Mouse (Mus musculus): ENCODE data around the gene Usp12. TPM values are rescaled to one million over a fixed set of nuclear protein-coding genes. Genes with fewer than 3 reads are reported as not detected.
"Not testable (repeated sequence)": the region's sequence is repeated elsewhere in the genome, so short reads cannot be mapped to it uniquely, and the experiment has no call there.

The Usp12 gene
- polyA plus RNA-seq, 1 experiment from 2014 or later = 17.2 TPM

DNA sequence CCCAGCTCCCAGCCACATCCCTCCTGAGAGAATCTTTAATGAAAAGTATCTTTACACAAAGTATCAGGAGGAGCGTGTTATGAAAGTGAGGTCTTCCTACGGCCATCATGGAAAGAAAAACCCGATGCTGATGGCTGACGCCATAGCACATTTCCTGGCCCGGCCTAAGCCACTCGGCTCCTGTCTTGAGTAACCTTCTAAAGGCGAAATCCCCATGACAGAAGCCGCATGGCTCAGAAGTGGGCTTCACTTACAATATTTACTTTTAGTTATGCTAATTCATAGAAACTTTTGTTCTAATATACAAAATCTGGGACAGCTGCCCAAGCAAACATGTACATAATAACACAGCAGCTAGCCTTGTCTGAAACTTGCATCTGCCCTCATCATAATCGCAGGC lies 59.8 kb downstream of the Usp12 start:
- ATAC-seq (ENCODE audit: low read depth) = peak; percentile 59
- H3K9me3 ChIP-seq (ENCODE audit: control insufficient read depth, low read length); H3K4me3 ChIP-seq (ENCODE audit: low read length); H3K4me2 ChIP-seq (ENCODE audit: low read depth, low read length); H3K9ac ChIP-seq (ENCODE audit: low read length); H3K27me3 ChIP-seq (ENCODE audit: control insufficient read depth, insufficient read depth, low read depth, low read length); H3K27ac ChIP-seq (ENCODE audit: low read length); H3K4me1 ChIP-seq (replicated peaks; ENCODE audit: control insufficient read depth, insufficient read depth, low read length): not testable (repeated sequence)
- 79% methylated on average over 1 of the region's 9 CpGs for WGBS
- peaks cover 33% of the 10 kb centered on the region for H3K36me3 ChIP-seq (ENCODE audit: control insufficient read depth, insufficient read depth, low read length)

DNA sequence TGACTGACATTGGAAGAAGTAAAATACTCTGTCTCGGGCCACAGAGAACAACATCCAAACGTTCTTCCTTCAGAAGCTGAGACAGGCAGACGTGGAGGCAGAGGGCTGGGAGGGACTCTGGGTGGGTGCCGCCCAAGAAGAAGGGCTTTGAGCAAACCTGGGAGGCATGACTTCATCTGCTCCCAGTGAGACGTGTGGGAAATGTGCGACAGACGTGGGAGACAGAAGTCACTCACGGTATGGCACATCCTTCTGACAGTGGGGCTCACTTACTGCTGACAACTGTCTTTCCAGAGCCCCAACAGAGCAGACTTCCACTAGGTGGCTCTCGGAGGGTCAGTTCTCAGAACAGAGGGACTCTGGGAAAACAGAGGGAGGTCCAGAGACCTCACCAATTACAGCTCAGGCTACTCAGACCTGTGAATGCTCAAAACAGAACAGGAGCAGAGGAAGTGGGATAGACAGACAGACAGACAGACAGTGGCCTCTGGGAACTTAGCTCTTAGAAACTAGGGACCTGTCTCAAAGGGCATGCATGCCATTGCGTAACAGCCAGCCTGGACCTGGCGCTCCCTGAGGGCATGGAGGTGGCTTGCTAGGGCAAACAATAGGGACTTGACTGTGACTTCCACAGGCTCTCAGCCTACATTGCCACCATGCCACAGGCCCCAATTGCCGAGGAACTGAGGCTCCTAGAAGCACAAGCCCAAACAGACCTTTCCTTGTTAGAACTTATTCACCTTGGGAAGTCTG lies 60.7 kb downstream of the Usp12 start:
- Histone ChIP-seq H3K9ac (ENCODE audit: low read length) (no peak overlapping the region), H3K36me3 (ENCODE audit: control insufficient read depth, insufficient read depth, low read length) (peaks cover 23% of the 10 kb centered on the region), H3K4me3 (ENCODE audit: low read length) (no peak overlapping the region), H3K4me1 (replicated peaks; ENCODE audit: control insufficient read depth, insufficient read depth, low read length) (peaks cover 3% of the 10 kb centered on the region; the same call in 1 of the 2 replicates), H3K27me3 (ENCODE audit: control insufficient read depth, insufficient read depth, low read depth, low read length) (no peaks in the 10 kb centered on the region), H3K4me2 (ENCODE audit: low read depth, low read length) (no peak overlapping the region), H3K27ac (ENCODE audit: low read length) (no peak overlapping the region), H3K9me3 (ENCODE audit: control insufficient read depth, low read length) (no peaks in the 10 kb centered on the region)
- 64% methylated on average over 12 of the region's 12 CpGs for WGBS
- ATAC-seq (ENCODE audit: low read depth) = 0 out of 2 replicates have a peak, but pooled peaks have one; percentile 24

DNA sequence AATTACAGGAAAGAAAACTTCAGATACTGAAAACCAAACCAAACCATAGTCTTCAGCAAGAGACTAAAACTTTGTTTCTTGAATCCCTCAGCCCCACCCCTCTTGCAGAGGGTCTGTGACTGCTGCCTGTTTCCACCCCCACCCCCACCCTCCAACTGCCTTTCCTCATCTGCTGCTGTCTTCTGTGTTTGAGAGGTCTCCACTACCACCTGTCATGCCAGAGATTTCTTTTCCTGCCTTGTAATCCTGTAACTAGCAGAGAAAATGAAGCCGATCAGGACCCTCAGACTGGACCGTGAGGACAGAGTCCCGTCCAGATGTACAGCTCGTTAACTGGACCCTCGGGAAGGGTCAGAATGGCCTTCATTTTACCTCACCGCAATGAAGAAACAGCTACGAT lies 61.4 kb downstream of the Usp12 start:
- Histone ChIP-seq H3K4me2 (ENCODE audit: low read depth, low read length) (no peak overlapping the region), H3K9ac (ENCODE audit: low read length) (no peak overlapping the region), H3K27ac (ENCODE audit: low read length) (no peak overlapping the region), H3K27me3 (ENCODE audit: control insufficient read depth, insufficient read depth, low read depth, low read length) (no peaks in the 10 kb centered on the region), H3K4me1 (replicated peaks; ENCODE audit: control insufficient read depth, insufficient read depth, low read length) (peaks cover 3% of the 10 kb centered on the region; the same call in 1 of the 2 replicates), H3K4me3 (ENCODE audit: low read length) (no peak overlapping the region), H3K9me3 (ENCODE audit: control insufficient read depth, low read length) (no peaks in the 10 kb centered on the region), H3K36me3 (ENCODE audit: control insufficient read depth, insufficient read depth, low read length) (peaks cover 23% of the 10 kb centered on the region)
- 88% methylated on average over 7 of the region's 7 CpGs for WGBS
- ATAC-seq (ENCODE audit: low read depth) = no peak

DNA sequence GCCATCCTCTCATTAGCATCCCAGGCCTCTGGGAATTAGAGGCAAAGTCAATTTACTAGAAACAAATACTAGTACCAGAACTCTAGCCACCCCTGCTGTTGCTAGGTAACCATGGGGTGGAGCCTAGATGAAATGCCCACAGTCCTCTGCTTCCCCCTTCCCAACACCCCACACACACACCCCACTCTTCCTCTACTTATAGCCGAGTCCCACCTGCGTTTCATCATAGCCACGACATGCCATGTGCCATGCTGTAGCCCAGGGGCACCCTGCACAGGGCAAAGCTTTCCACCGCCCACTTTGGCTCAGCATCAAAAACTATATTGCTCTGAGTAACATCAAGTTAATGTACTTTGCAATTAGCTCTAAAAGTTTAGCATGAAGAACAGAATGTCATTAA lies 67.8 kb downstream of the Usp12 start:
- 90% methylated on average over 4 of the region's 4 CpGs for WGBS

DNA sequence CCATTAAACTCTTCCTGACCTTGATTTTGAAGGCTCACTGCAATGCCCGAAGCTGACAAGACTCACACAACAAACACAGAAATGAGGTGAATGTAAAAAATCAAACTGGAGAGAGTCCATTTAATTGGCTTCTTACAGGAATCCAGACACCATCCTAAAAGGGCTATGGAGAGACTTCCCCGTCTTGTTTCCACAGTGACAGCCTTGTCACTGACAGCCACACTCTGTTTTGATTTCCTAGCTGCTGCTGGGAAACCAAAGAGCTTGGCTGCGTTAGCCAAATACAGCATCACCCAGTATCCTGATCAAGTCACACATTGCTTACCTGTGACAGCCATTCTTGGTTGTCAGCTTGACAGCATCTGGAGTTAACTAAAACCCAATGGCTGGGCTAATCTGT lies 69.8 kb downstream of the Usp12 start:
- ATAC-seq (ENCODE audit: low read depth) = no peak
- WGBS = 26% methylated on average over 3 of the region's 3 CpGs
- Histone ChIP-seq H3K9ac (ENCODE audit: low read length) (no peak overlapping the region), H3K4me2 (ENCODE audit: low read depth, low read length) (no peak overlapping the region), H3K4me1 (replicated peaks; ENCODE audit: control insufficient read depth, insufficient read depth, low read length) (no peaks in the 10 kb centered on the region), H3K4me3 (ENCODE audit: low read length) (no peak overlapping the region), H3K27me3 (ENCODE audit: control insufficient read depth, insufficient read depth, low read depth, low read length) (no peaks in the 10 kb centered on the region), H3K27ac (ENCODE audit: low read length) (no peak overlapping the region), H3K36me3 (ENCODE audit: control insufficient read depth, insufficient read depth, low read length) (no peaks in the 10 kb centered on the region), H3K9me3 (ENCODE audit: control insufficient read depth, low read length) (no peaks in the 10 kb centered on the region)

More for the DNA sequence above, 67.8 kb downstream of the Usp12 start:
- no peaks in the 10 kb centered on the region for H3K4me1 ChIP-seq (replicated peaks; ENCODE audit: control insufficient read depth, insufficient read depth, low read length)
- H3K9ac ChIP-seq (ENCODE audit: low read length) = no peak overlapping the region
- ATAC-seq (ENCODE audit: low read depth) = no peak
- no peaks in the 10 kb centered on the region for H3K9me3 ChIP-seq (ENCODE audit: control insufficient read depth, low read length)
- no peak overlapping the region for H3K27ac ChIP-seq (ENCODE audit: low read length)
- H3K36me3 ChIP-seq (ENCODE audit: control insufficient read depth, insufficient read depth, low read length) = no peaks in the 10 kb centered on the region
- H3K4me3 ChIP-seq (ENCODE audit: low read length) = no peak overlapping the region
- H3K4me2 ChIP-seq (ENCODE audit: low read depth, low read length) = no peak overlapping the region
- H3K27me3 ChIP-seq (ENCODE audit: control insufficient read depth, insufficient read depth, low read depth, low read length) = no peaks in the 10 kb centered on the region

DNA sequence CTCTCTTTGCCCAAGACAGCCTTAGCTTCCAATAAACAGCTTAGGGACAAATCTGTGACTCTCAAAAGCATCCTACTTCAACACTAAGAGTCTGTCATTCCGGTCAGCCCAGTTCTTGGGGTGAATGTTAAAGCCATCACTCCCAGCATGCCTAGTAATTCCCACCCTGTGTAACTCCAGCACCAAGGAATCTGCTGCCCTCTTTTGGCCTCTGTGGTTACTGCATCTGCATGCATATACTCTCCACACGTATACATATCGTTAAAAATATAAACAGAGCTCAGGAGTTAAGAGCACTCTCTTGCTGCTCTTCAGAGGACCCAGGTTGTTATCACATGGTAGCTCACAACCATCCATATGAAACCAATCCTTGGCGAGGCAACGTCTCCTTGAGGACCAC lies 71.4 kb downstream of the Usp12 start:
- Histone ChIP-seq H3K4me3 (ENCODE audit: low read length) (no peak overlapping the region), H3K36me3 (ENCODE audit: control insufficient read depth, insufficient read depth, low read length) (no peaks in the 10 kb centered on the region), H3K27ac (ENCODE audit: low read length) (no peak overlapping the region), H3K4me2 (ENCODE audit: low read depth, low read length) (no peak overlapping the region), H3K9ac (ENCODE audit: low read length) (no peak overlapping the region), H3K9me3 (ENCODE audit: control insufficient read depth, low read length) (0 out of 2 replicates have a peak, but pooled peaks cover 2% of the 10 kb centered on the region), H3K4me1 (replicated peaks; ENCODE audit: control insufficient read depth, insufficient read depth, low read length) (no peaks in the 10 kb centered on the region), H3K27me3 (ENCODE audit: control insufficient read depth, insufficient read depth, low read depth, low read length) (no peaks in the 10 kb centered on the region)
- 88% methylated on average over 5 of the region's 5 CpGs for WGBS
- ATAC-seq (ENCODE audit: low read depth) = no peak

DNA sequence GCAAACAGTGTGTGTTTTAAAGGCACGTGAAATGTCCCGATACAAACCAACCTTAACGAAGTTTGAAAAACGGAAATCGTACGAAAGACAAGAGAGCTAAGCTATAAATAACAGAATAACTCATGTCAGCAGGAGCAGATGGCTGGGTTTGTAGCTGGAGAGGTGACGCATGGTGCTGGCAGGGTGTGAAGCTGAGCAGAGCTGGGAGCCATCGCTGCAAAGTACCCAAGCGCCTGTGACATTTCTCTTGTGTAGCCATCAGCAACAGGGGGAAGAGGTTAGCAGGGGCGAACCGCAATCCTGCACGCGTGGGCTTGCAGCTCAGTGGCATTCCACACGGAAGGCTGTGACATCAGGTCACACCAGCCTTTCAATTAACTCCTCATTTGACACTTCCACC lies 72.6 kb downstream of the Usp12 start:
- no peaks in the 10 kb centered on the region for H3K36me3 ChIP-seq (ENCODE audit: control insufficient read depth, insufficient read depth, low read length)
- 0 out of 2 replicates have a peak, but pooled peaks cover 2% of the 10 kb centered on the region for H3K9me3 ChIP-seq (ENCODE audit: control insufficient read depth, low read length)
- 42% methylated on average over 14 of the region's 14 CpGs for WGBS
- H3K4me2 ChIP-seq (ENCODE audit: low read depth, low read length) = no peak overlapping the region
- no peaks in the 10 kb centered on the region for H3K4me1 ChIP-seq (replicated peaks; ENCODE audit: control insufficient read depth, insufficient read depth, low read length)
- ATAC-seq (ENCODE audit: low read depth) = no peak
- no peaks in the 10 kb centered on the region for H3K27me3 ChIP-seq (ENCODE audit: control insufficient read depth, insufficient read depth, low read depth, low read length)
- H3K27ac ChIP-seq (ENCODE audit: low read length) = no peak overlapping the region
- H3K4me3 ChIP-seq (ENCODE audit: low read length) = no peak overlapping the region
- no peak overlapping the region for H3K9ac ChIP-seq (ENCODE audit: low read length)

DNA sequence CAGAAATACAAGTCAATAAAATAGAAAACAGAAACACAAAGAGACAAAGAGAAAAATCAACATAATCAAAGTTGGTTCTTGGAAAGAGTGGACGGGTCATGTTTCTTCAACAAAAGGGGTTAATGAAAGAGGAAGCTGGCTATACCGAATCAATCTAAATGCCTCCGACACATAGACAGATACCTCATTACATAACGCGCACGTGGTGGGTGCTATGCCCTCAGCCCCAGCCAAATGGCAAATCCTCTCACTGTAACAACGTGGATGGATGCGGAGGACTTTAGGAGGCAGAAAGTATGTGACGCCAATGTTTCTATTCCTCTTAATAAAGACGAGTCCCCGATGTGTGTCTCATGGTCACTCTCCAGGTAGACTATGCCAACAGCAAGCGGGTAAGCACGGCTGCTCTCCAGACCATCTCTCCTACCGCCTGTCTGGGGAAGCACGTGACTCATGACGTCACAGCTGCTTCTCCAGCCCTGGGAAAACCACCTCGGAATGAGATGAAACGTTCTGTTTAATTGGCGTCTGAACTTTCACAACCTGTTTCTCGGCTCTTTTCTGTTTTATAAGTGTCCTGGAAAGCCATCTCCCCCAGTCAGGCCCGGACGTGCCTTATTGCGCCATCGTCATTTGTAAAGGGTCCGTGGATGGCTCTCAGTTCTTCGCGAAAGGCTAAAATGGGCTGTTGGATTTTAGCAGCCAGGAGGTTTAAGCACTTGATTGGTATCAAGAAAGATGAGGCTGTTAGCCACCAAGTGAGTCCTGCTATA lies 75.0 kb downstream of the Usp12 start:
- ATAC-seq (ENCODE audit: low read depth) = no peak
- H3K36me3 ChIP-seq (ENCODE audit: control insufficient read depth, insufficient read depth, low read length) = no peaks in the 10 kb centered on the region
- H3K27me3 ChIP-seq (ENCODE audit: control insufficient read depth, insufficient read depth, low read depth, low read length) = no peaks in the 10 kb centered on the region
- WGBS = 74% methylated on average over 27 of the region's 27 CpGs
- H3K9me3 ChIP-seq (ENCODE audit: control insufficient read depth, low read length) = 0 out of 2 replicates have a peak, but pooled peaks cover 2% of the 10 kb centered on the region
- no peak overlapping the region for H3K27ac ChIP-seq (ENCODE audit: low read length)
- H3K4me2 ChIP-seq (ENCODE audit: low read depth, low read length) = no peak overlapping the region
- no peak overlapping the region for H3K4me3 ChIP-seq (ENCODE audit: low read length)
- no peak overlapping the region for H3K9ac ChIP-seq (ENCODE audit: low read length)
- H3K4me1 ChIP-seq (replicated peaks; ENCODE audit: control insufficient read depth, insufficient read depth, low read length) = no peaks in the 10 kb centered on the region

DNA sequence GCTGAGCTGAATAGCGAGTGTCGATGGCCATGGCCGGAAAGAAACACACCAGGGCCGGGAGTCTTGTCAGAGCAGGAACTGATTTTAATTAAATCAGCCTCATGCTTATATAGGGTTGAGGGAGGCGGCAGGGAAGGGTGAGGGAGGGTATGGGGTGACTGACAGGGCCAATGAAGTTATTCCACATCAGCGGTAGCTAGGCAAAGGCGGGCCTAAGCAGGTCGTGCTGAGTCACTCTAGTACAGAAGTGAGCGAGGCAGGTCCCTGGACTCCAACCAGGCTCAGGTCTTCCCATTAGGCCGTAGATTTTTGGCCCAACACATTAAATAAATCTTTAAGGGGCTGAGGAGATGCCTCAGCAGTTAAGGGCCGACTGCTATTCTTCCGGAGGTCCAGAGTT lies 81.0 kb downstream of the Usp12 start:
- WGBS = 89% methylated on average over 12 of the region's 12 CpGs
- peak; percentile 7; the same call in 1 of the 2 replicates for ATAC-seq (ENCODE audit: low read depth)
- no peak overlapping the region for H3K4me3 ChIP-seq (ENCODE audit: low read length)

More for the DNA sequence above, 81.0 kb downstream of the Usp12 start:
- H3K36me3 ChIP-seq (ENCODE audit: control insufficient read depth, insufficient read depth, low read length) = no peaks in the 10 kb centered on the region
- no peaks in the 10 kb centered on the region for H3K27me3 ChIP-seq (ENCODE audit: control insufficient read depth, insufficient read depth, low read depth, low read length)
- H3K4me2 ChIP-seq (ENCODE audit: low read depth, low read length) = no peak overlapping the region
- H3K9me3 ChIP-seq (ENCODE audit: control insufficient read depth, low read length) = no peaks in the 10 kb centered on the region; the same call in 1 of the 2 replicates
- H3K9ac ChIP-seq (ENCODE audit: low read length) = no peak overlapping the region
- no peaks in the 10 kb centered on the region for H3K4me1 ChIP-seq (replicated peaks; ENCODE audit: control insufficient read depth, insufficient read depth, low read length)
- H3K27ac ChIP-seq (ENCODE audit: low read length) = no peak overlapping the region

All from lung, embryonic 16.5 days (tissue).